Mouse (Mus musculus) 416B (cell line): Measurements from ENCODE around the gene Clec4g.
A peak's percentile ranks its signal among the peaks of the same experiment; 100 is the strongest.

ENCODE experiments used
- DNase-seq: peaks from one replicate; pipeline ENCODE4 v3.0.0; 2011; ENCODE audit warnings: low read depth

Gene Clec4g

DNA sequence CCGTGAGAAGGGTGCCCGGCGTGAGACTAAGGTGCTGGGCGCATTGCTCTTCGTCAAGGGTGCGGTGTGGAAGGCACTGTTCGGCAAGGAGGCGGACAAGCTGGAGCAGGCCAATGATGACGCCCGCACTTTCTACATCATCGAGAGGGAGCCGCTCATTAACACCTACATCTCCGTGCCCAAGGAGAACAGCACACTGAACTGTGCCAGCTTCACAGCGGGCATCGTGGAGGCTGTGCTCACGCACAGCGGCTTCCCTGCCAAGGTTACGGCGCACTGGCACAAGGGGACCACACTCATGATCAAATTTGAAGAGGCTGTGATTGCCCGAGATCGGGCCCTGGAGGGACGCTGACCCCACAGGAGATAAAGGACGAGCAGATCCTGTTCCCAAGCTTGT is 41.2 kb downstream of the Clec4g start:
- no peak for DNase-seq

DNA sequence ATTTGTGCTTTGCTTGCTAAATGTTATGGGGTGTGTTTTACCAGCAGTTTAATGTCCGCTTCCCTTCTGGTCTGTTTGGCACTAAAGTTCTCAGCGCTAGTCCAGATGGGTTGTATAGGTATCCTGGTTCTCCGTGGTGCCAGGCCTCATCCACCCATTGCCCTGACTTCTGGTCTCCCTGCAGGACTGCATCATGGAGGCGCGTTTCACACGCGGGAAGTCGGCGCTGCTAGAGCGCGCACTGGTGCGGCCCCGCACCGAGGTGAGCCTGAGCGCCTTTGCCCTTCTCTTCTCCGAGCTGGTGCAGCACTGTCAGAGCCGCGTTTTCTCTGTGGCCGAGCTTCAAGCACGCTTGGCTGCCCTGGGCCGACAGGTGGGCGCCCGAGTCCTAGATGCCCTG is 41.6 kb downstream of the Clec4g start:
- DNase-seq, result no peak

DNA sequence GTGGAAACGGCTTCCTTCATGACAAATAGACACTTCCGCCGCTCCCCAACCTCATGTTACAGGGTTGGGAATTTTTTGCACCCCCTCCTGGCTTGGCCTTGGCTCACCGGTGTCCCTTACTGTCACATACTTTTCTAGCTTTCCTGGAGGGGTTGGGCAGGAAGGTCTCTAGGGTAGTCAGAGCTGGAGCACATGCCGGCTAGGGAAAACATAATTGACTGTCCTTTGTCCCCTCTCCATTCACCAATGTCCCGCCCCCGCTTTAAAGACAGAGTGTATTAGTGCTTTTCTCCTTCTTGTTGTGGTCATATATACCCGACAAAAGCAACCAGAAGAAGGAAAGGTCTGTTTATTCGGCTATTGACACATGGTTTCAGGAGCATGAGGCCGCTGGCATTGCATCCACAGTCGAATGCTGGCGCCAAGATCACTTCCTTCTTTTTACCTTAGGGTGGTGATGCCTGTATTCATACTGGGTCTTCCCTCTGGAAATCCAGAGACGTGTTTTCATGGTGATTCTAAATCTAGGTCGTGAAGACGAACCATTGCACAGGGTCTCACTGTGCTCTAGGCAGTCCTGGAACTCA is 43.4 kb downstream of the Clec4g start:
- DNase-seq, result peak; percentile 56

DNA sequence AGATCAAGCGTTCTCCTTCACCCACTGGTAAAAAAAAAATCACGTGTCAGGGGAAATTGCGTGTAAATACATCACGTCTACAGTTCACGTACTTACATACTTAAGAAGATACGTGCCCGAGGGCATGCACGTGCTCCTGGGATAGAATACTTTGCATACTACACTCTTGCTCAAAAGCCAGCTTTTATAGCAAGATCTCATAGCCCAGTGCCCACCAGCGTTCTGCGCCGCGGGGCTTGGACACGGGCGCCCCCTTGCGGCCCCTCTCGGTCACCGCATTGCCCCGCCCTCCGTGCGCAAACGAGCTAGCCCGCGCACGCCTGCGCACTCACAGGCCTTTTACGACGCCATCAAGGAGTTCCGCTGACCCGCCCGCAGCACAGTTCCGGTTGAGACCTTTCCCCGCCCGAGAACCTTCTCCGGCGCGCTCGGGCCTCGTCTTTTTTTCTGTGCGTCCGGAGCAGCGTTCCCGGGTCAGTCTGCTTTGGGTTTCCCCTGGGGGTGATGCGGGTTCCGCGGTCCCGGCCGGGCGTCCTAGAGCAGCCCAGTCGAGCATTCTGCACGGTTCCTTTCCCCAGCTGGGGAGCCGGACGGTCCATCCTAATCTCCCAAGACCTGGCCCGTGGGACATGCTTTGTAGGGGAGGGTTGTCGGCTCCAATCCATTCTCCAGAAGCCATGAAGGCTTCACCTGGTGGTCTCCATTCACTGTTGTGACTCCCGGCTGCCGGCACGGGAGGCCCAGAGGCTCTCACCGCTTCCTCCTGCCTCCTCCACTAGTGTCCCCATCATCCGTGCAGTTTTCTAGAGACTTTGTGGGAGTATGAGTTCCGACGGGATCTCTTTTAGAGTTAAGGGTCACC is 44.1 kb downstream of the Clec4g start, which contains the start of gene Trappc5:
Gene Trappc5, plus strand, starts transcription at position 169 of the 862 bp plus-strand sequence.
- DNase-seq, result peak; percentile 94

DNA sequence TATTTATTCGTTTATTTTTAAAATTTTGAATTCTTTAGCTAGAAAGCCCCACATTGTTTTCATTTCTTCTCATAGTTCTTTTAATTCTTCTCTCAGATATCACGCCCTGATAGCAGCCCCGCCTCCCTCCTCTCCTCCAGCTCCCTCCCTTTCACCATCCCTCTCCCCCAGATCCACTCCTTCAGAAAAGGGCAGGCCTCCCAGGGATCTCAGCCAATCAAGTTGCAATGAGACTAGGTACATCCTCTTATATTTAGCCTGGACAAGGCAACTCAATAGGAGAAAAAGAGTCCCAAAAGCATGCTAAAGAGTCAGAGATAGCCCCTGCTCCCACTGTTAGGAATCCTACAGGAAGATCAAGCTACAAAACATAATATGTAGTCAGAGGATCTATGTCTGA is 45.8 kb downstream of the Clec4g start:
- no peak for DNase-seq

DNA sequence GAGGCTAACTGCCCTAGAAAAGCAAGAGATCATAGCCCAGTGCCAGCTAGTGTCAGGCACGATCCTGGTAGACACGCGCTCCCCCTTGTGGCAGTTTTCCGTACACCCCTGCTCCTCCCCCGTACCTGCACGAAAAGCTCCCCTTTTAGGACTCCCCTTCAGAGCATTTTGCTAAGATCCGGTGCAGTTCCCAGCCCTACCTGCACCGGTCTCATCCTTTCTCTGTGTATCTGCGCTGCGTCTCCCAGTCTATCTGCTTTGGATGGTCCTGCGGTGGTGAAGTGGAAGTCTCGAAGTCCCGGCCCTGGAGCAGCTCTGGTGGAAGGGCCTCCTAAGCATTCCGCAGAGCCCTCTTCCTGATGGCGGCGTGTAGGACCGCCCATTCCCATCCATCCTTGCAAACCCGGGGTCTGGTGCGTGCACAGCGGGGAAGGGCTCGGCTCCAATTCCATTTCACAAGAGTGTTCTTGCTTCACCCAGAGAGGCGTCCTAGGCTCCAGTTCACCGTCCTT is 48.4 kb downstream of the Clec4g start, which contains the start of gene Fcor:
Gene Fcor, minus strand, starts transcription at position 383 of the 512 bp plus-strand sequence.
- peak; percentile 83 for DNase-seq

DNA sequence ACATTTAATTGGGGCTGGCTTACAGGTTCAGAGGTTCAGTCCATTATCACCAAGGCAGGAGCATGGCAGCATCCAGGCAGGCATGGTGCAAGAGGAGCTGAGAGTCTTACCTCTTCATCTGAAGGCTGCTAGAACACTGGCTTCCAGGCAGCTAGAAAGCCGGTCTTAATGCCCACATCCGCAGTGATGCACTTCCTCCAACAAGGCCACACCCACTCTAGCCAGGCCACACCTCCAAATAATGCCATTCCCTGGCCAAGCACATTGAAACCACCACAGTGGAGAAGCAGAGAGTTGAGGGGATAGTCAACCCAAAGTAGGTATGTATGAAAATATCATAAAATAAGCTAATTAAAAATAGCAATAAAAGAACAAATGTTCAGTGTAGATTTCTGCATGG is 50.1 kb downstream of the Clec4g start:
- peak; percentile 91 for DNase-seq

DNA sequence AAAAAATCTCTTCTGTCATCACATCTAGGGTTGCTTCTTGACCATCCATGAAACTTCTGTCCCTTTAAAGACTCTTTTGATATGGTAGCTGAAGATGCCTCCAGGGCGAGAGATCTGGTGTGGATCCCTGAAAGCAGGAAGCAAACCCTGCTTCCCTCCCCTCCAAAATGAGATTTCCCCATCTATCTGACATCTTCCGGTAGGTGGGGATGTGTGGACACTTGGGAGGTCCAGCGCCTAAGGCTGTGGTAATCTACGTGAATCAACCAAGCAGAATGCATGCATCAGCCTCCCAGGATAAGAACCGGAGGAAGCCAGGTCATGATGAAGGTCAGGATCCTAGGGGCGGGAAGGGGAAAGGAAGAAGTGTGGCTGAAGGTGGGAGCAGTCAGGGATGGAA is 54.9 kb downstream of the Clec4g start, which contains the start of gene Mcemp1:
Gene Mcemp1, plus strand, starts transcription at position 248 of the 400 bp plus-strand sequence.
- no peak for DNase-seq

DNA sequence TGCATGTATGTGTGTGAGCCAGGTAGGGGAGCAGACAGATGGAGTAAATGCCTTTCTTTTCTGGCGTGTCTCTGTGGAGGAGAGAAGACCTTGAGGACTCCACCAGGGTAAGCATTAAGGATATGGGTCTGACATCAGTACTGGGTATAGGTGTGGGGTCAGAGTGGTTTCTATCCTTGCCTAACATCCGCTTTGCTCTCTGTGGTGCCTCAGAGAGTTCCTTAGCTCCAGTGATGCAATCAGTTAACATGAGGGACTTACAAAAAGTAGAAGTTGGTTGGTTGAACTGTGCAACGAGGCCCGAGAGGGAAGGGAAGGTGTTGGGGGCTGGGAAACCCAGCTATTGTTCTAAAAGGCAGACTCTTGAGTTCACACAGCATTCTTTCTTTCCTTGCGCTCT is 56.0 kb downstream of the Clec4g start:
- peak; percentile 88 for DNase-seq

DNA sequence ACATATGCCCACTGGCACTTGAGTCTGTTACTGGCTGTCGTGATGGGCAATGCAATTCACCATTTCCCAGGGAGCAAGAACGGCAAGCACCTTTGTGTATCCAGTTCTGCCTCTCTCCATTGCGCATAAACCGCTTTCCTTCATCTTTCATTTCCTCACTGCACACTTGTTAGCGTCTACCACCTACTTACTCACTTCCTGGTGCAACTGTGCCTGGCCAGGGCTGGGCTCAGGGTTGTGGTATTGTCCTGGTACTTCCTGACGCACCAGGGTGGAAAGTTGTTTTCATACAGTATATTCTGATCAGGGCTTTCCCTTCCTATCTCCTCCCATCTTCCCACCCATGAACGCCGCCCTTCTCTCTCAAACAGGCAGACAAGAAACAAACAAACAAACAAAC is 59.6 kb downstream of the Clec4g start:
- peak; percentile 81 for DNase-seq
